Mouse (Mus musculus) E14TG2a.4 (cell line): Measurements from ENCODE around the gene Hmgb2.
"Not testable (repeated sequence)": the region's sequence is repeated elsewhere in the genome, so short reads cannot be mapped to it uniquely, and the experiment has no call there.

Source experiments
- CTCF ChIP-seq: conservative IDR thresholded peaks from 2 replicates; pipeline ENCODE4 v1.5.1; 2014; ENCODE audit warnings: low read length
- NANOG ChIP-seq: IDR thresholded peaks from 2 replicates; pipeline ENCODE4 v1.6.1; 2014; ENCODE audit warnings: borderline replicate concordance, low read length, mixed read lengths
- POU5F1 ChIP-seq: IDR thresholded peaks from 2 replicates; pipeline ENCODE4 v1.6.1; 2014; ENCODE audit warnings: low read length, borderline replicate concordance

- not testable (repeated sequence) for TF ChIP-seq CTCF, NANOG, POU5F1
Observed at GRCm38 (mm10) chr8:57513178-57513661, 1.5 kb downstream of the Hmgb2 start.
